Mouse (Mus musculus) cerebellum, adult 9-11 months (tissue): ENCODE measurements at regions not wholly inside any gene's neighbourhood (a gene's known extent, or its start where the extent isn't known, plus 50 kb on each side); places are given as distances from the start of the nearest gene placed in this dataset.
"Not testable (repeated sequence)": the region's sequence is repeated elsewhere in the genome, so short reads cannot be mapped to it uniquely, and the experiment has no call there.

Experiments used
- DNase-seq: peaks from one replicate; pipeline ENCODE4 v3.0.0; 2022

DNA sequence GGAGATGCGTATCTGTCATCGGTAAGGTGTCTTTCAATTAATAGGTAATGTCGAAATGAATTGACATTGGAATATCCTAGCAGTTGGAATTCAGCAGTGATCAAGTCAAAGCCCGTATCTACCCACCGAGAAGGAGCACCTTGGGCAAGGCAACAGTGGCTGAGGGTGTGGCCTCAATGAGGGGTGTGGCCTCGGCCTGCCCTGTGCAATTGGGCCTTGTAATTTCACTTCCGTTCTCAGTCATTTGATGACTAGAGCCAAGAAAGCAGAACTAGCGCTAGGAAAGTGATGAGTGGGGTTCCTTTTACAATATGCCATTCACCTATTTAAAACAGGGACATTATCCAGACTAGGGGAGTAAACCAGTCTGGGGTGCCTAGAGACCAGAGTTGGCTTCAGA is 77.6 kb downstream of the Elovl4 start:
- no peak for DNase-seq

DNA sequence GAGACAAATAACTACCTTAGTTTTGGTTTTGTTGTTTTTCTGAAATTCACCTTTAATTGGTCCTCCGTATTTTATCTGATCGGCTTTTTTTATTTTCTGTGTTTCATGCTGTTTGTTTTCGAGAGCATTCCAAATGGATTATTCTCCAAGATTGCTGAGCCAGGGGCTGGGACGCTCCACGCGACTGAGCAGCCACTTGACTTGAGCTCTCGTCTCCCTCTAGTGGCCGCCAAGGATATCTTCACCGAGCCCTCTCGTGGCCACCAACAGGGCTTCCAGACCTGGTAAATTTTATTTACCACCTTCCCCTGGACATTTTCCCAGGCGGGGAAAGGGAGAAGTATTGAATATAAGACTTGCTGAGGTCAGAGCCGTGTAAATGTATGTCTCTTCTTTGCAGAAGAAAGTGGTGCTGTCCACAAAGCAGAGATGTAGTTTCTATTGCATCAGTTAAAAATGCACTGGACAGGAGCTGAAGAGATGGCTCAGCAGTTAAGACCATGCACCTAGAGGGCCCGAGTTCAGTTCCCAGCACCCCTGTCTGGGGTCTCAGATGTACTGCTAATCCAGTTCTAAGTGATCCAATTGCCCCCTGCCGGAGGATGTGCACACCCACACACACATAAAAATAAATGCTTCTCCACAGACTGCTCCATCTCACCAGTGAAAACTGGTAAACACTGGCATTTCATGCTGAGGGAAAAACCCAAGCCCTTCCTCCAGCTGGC is 78.5 kb downstream of the Elovl4 start:
- peak; percentile 63 for DNase-seq

DNA sequence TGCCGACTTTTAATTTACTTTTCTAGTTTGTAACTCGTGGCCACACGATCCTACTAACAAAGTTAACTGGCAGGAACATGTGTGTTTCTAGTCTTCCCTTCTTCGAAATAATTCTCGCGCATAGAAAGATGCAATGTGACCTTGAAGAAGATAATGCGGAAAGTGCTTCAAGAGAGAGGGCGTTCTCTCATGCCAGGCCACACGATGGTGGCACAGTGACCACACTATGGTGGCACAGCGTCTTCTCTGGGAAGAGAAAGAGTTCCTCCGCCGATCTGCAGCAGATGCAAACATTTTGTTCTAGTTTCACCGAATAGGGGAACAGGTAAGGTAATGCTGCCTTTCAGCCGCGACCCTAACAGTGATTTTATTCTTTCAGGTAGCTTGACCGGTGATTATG is 79.1 kb downstream of the Elovl4 start:
- no peak for DNase-seq

DNA sequence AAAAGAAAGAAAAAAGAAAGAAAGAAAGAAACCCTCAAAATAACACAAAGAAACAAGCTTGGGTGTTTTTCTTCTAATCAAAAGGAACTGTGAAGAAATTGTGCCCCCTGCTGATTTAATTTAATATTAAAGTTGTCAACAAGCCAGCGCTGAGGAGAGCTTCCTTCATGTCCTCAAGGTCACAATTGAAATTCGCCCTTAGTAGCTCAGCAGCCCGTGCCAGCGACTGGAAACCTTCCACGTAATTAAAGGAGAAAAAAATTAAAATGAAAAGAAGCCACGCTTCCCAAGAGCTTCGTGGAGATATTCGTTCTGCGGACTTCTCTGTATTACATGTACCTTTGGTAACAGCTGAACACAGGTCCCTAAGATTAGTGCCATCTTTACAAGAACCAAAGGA is 80.0 kb downstream of the Elovl4 start:
- peak; percentile 10 for DNase-seq

DNA sequence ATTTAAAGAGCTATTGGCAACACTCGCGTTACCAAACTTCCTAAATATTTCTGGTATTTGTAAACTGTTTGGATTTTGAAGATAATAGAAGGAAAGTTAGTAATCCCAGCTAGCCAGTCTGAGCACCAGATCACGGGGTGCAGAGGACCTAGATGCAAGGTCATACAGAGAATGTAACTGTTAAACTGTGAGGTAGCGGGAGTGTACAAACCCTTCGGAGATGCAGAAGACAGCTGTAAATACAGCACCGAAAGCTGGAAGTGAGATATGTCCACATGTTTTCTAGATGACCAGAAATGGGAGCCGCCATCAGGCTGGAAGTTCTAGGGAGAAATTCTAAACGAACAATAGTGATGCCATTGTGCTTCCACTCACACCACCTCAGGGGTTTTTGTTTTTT is 80.5 kb downstream of the Elovl4 start:
- DNase-seq, result no peak

DNA sequence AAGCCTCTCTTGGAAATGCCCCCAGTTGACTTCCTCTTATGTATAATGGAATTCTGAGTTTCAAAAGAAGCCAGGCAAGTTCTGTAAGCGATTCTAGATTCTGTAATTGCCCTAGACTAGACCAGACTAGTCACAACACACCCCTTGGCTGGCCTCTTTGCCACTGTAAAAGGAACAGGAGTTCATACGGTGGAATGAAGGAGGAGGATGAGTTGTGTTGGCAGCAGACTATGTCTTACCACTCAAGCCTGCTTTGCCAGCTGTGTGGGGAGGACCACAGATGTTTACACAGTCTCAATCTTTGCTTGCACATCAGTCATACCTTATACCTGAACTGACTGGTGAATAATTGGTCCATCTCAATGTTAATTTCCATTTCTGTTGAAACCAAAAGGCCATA is 85.1 kb downstream of the Elovl4 start:
- no peak for DNase-seq

DNA sequence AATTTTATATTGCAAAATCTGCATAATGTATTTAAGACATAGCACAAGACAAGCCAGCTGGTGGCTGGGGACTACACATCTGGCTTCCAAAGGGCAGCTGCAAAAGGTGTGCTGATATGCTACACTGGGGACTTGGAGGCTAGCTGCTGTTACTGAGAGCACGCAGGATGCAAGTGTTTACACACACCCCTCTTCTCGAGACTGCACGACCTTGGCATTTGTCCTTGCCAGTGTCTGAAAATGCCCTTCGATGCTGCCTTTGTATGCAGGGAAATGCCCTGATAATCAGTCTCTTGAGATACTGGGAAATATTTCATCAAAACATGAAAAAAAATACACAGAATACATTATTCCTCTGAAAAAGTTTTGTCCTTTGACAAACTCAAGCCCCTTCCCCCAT is 86.3 kb downstream of the Elovl4 start:
- no peak for DNase-seq

DNA sequence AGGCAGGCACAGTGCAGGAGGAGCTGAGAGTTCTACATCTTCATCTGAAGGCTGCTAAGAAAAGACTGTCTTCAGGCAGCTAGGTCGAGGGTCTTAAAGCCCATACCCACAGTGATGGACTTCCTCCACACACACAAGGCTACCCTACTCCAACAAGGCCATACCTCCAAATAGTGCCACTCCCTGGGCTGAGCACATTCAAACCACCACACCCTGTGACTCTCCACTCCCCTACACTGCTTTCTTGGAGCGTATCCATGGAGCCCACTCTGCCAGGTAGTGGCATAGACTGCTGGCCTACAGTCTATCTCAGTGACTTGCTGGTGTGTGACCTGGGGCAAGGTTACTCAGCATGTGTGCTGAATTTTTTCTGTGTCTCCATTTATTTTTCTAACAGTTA is 88.0 kb downstream of the Elovl4 start:
- DNase-seq, result not testable (repeated sequence)

DNA sequence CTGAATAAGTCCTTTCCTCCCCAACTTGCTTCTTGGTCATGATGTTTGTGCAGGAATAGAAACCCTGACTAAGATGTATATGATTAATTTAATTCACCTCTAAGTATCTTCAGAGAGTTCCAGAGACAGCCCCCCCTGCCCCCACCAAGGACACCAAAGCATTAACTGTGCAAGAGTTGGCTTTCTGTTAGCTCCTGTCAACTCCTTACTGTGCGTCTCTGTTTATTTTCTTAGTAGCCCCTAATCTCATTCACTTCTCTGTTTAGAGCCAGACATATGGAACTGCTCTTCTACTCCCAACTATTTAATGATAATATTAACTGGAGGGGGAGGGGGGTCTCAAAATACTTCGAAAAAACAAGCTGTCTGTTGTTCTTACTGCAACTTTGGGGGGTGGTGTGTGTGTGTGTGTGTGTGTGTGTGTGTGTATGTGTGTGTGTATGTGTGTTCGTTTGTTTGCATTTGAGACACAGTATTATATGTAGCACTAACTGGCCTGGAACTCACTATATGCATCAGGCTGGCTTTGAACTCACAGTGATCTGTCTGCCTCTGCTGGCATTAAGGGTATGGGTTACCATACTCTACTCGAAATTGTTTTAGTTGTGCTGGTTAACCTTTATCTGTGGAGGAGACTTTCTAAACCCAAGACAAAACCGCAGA is 89.8 kb downstream of the Elovl4 start:
- no peak for DNase-seq

DNA sequence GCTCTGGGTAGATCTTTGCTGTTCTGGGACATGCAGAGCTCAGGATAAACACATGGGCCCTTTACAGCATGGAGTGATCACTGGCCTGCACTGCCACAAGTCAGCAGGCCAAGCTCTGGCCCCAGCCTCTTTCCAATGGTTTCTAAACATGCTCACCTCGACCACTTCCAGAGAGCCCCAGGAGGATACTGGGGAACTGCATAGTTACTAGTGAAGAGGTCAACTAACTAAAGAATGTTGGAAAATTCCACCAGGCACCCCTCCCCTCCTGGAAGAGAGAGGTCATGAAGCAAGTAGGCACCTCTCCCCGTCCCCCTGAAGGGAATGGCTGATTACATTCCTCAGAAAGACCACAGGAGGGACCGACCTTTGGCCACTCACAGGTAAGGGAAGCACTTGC is 98.7 kb downstream of the Elovl4 start:
- DNase-seq, result no peak

DNA sequence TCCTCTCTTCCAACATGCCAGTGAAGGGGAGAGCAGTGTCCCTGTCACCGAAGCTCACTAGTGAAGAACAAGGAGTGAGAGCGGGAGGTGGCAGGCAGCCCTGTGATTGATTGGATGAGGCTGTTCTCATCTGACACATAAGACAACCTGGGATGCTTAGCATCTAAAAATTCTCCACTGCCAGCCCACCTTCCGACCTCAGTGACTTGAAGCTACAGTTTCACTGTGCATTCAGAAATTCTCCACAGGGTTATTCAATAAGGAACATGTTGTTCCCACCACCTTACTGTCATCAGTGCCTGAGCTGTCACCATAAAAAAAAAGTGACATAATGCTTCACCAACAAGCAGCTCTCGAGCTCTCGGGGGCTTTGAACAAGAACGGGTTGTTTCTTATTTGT is 100.0 kb downstream of the Elovl4 start:
- no peak for DNase-seq

DNA sequence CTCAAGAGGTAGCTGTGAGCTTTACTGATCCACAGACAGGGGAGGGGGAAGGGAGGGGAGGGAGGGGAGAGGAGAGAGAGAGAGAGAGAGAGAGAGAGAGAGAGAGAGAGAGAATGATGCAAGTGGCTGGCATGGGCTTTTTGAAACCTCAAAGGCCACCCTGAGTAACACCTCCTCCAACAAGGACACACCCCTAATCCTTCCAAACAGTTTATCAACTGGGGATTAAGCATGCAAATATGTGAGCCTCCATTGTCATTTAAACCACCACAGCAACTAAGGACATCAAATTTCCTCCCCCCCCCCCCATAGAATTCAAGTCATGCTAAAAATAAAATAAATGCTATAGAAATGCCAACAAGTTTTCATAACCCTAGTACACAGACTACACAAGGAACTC is 101.9 kb downstream of the Elovl4 start:
- DNase-seq, result no peak

DNA sequence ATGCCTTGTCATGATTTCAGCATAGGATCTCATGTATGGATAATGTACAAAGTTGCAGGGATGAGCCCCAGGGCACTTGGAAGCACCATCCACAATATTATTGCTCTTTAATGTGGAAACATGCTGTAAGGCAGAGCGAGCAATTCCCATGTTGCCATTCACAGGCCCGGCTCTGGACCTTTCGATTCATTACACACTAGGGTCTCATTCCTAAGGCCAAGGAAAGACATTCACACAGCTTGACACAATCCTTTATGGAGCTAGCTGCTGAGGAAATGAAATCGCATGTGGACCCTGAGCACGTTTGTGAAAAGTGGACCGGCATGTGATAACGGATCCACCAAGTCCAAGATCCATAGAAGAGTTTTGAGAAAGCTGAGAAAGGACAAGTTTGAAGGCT is 105.2 kb downstream of the Elovl4 start:
- DNase-seq, result no peak

DNA sequence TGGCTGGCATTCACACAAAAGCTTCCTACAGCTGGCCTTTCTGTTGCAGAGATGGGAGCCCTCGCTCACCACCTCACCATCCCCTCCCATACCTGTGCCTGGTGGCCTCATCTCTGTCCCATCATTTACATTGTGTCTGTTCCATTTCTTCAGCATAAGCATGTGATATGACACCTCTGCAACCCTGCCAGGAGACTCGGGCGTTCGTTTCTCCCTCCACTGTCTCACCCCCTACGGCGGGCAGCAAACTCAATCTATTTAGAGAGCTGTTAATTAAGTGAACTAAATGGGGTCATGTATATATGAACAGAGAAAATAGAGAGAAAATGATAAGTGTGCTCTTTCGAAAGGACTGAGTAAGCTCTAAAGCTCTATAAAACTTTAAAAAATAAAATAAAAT is 106.0 kb downstream of the Elovl4 start:
- DNase-seq, result no peak

DNA sequence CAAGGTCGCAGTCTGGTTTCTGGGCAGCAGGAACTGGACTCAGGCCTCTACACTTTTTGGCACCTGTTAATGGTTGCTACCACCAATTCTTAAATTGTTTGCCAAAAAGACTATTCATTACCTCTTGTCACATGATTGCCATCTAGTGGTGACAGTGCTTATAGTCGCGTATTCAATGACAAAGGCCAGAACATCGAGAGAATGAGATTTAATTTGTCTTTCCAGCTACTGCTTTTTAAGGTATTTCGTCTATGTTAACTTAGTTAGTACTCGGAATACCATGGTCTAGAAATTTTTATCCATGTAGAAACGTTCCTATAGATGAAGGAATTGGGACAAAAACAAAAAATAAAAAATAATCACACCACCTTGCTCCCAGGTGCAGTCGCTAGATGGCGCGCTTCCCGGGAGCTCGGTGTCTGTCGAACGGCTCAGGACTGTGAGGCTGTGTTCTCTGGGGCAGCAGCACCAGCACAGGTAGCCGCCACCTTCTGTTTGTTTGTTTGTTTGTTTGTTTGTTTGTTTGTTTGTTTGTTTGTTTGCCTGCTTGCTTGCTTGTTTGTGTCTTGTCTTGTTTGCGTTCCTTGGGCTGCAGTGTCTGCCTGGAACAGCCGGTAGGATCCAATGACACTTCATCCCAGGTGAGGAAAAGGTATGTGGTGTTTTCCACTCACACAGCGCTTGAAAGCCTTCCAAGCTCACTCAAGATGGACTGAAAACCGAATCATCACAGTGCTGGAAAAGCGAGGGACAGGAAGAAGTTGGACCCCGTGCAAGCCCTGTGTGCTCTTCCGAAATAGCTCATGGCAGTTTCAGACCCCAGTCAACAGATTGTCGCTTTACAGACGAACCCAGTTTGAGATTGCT is 114.5 kb downstream of the Elovl4 start:
- peak; percentile 65 for DNase-seq
